Mouse (Mus musculus): Measurements from ENCODE around the gene Tekt1. TPM values are rescaled to one million over a fixed set of nuclear protein-coding genes. Genes with fewer than 3 reads are reported as not detected.
A peak's percentile ranks its signal among the peaks of the same experiment; 100 is the strongest.
"Not testable (repeated sequence)": the region's sequence is repeated elsewhere in the genome, so short reads cannot be mapped to it uniquely, and the experiment has no call there.

Tekt1 gene
- total RNA-seq, 1 experiment, result 4.0 TPM

- no peak overlapping the region for H3K4me3 ChIP-seq (ENCODE audit: insufficient read depth in 1 of 2, low read depth in 1 of 2, low read length in 2 of 2, poor library complexity in 1 of 2, severe bottlenecking in 1 of 2)
- H3K36me3 ChIP-seq (ENCODE audit: control insufficient read depth, insufficient read depth, low read length, poor library complexity, severe bottlenecking), result peaks cover 3% of the 10 kb centered on the region; the same call in 1 of the 2 replicates
- TF ChIP-seq HCFC1 (IDR thresholded peaks at IDR 0.05; ENCODE audit: borderline replicate concordance, insufficient read depth, low read length) (no peak), MAFK (IDR thresholded peaks at IDR 0.05; ENCODE audit: insufficient read depth, low read depth, low read length) (no peak), CHD2 (IDR thresholded peaks at IDR 0.05; ENCODE audit: low read depth, low read length) (no peak), ZC3H11A (IDR thresholded peaks at IDR 0.05; ENCODE audit: borderline replicate concordance, low read depth, low read length) (no peak), ZNF384 (IDR thresholded peaks at IDR 0.05; ENCODE audit: low read depth, low read length) (no peak)
- no peak overlapping the region for H3K27ac ChIP-seq (ENCODE audit: insufficient read depth, low read depth, low read length, poor library complexity, severe bottlenecking)
- H3K9me3 ChIP-seq (ENCODE audit: control insufficient read depth, insufficient read depth, low read depth, low read length), result no peaks in the 10 kb centered on the region
- no peak for DNase-seq (ENCODE audit: low read depth, low spot score)
- H3K4me1 ChIP-seq (ENCODE audit: control insufficient read depth in 2 of 2, insufficient read depth in 2 of 2, low read length in 2 of 2, poor library complexity in 1 of 2), result peaks cover 4 to 8% of the 10 kb centered on the region in 2 experiments; a peak in 1 of 4 replicates
- no peak overlapping the region for H3K9ac ChIP-seq (ENCODE audit: insufficient read depth, low read depth, low read length, poor library complexity, severe bottlenecking)
- in situ Hi-C loops (cut with MboI; ENCODE audit: low sequenced_read_pairs in 2 of 2, unreplicated experiment in 2 of 2), result loop anchor here in 1 of 2 experiments (10.0 kb wide), 1 partner anchor 216 kb away; no protein-coding TSS in a partner anchor
Measured at GRCm38 (mm10) chr11:72348563-72348962, 13.7 kb downstream of the Tekt1 start.

- no peaks in the 10 kb centered on the region for H3K9me3 ChIP-seq (ENCODE audit: control insufficient read depth, insufficient read depth, low read depth, low read length)
- H3K4me1 ChIP-seq (ENCODE audit: control insufficient read depth in 2 of 2, insufficient read depth in 2 of 2, low read length in 2 of 2, poor library complexity in 1 of 2), result peaks cover 2 to 11% of the 10 kb centered on the region in 2 experiments; a peak in 1 of 4 replicates
- in situ Hi-C loops (cut with MboI; ENCODE audit: low sequenced_read_pairs in 2 of 2, unreplicated experiment in 2 of 2), result loop anchor here in 1 of 2 experiments (10.0 kb wide), 1 partner anchor 220 kb away; no protein-coding TSS in a partner anchor
- H3K36me3 ChIP-seq (ENCODE audit: control insufficient read depth, insufficient read depth, low read length, poor library complexity, severe bottlenecking), result no peaks in the 10 kb centered on the region
- H3K9ac ChIP-seq (ENCODE audit: insufficient read depth, low read depth, low read length, poor library complexity, severe bottlenecking), result peak overlapping the region; percentile 50; the same call in 1 of the 2 replicates
- DNase-seq (ENCODE audit: low read depth, low spot score), result no peak
- H3K27ac ChIP-seq (ENCODE audit: insufficient read depth, low read depth, low read length, poor library complexity, severe bottlenecking), result no peak overlapping the region
- no peak overlapping the region for H3K4me3 ChIP-seq (ENCODE audit: insufficient read depth in 1 of 2, low read depth in 1 of 2, low read length in 2 of 2, poor library complexity in 1 of 2, severe bottlenecking in 1 of 2)
- TF ChIP-seq ZNF384 (IDR thresholded peaks at IDR 0.05; ENCODE audit: low read depth, low read length), result no peak
- TF ChIP-seq CHD2 (IDR thresholded peaks at IDR 0.05; ENCODE audit: low read depth, low read length), result no peak
- TF ChIP-seq MAFK (IDR thresholded peaks at IDR 0.05; ENCODE audit: insufficient read depth, low read depth, low read length), result no peak
- no peak for TF ChIP-seq HCFC1 (IDR thresholded peaks at IDR 0.05; ENCODE audit: borderline replicate concordance, insufficient read depth, low read length)
- no peak for TF ChIP-seq ZC3H11A (IDR thresholded peaks at IDR 0.05; ENCODE audit: borderline replicate concordance, low read depth, low read length)
Measured at GRCm38 (mm10) chr11:72344486-72344885, 17.8 kb downstream of the Tekt1 start.

- no peak overlapping the region for H3K27ac ChIP-seq (ENCODE audit: insufficient read depth, low read depth, low read length, poor library complexity, severe bottlenecking)
- no peaks in the 10 kb centered on the region for H3K36me3 ChIP-seq (ENCODE audit: control insufficient read depth, insufficient read depth, low read length, poor library complexity, severe bottlenecking)
- H3K9ac ChIP-seq (ENCODE audit: insufficient read depth, low read depth, low read length, poor library complexity, severe bottlenecking), result peak overlapping the region; percentile 50; the same call in 1 of the 2 replicates
- peaks cover 2 to 10% of the 10 kb centered on the region in 2 experiments; a peak in 1 of 4 replicates for H3K4me1 ChIP-seq (ENCODE audit: control insufficient read depth in 2 of 2, insufficient read depth in 2 of 2, low read length in 2 of 2, poor library complexity in 1 of 2)
- in situ Hi-C loops (cut with MboI; ENCODE audit: low sequenced_read_pairs in 2 of 2, unreplicated experiment in 2 of 2), result loop anchor here in 1 of 2 experiments (10.0 kb wide), 1 partner anchor 221 kb away; no protein-coding TSS in a partner anchor
- peak; percentile 71 for DNase-seq (ENCODE audit: low read depth, low spot score)
- TF ChIP-seq HCFC1 (IDR thresholded peaks at IDR 0.05; ENCODE audit: borderline replicate concordance, insufficient read depth, low read length) (no peak), ZC3H11A (IDR thresholded peaks at IDR 0.05; ENCODE audit: borderline replicate concordance, low read depth, low read length) (peak; percentile 69; the same call in 1 of the 2 replicates), MAFK (IDR thresholded peaks at IDR 0.05; ENCODE audit: insufficient read depth, low read depth, low read length) (no peak), CHD2 (IDR thresholded peaks at IDR 0.05; ENCODE audit: low read depth, low read length) (no peak), ZNF384 (IDR thresholded peaks at IDR 0.05; ENCODE audit: low read depth, low read length) (no peak)
- H3K9me3 ChIP-seq (ENCODE audit: control insufficient read depth, insufficient read depth, low read depth, low read length), result no peaks in the 10 kb centered on the region
- H3K4me3 ChIP-seq (ENCODE audit: insufficient read depth in 1 of 2, low read depth in 1 of 2, low read length in 2 of 2, poor library complexity in 1 of 2, severe bottlenecking in 1 of 2), result no peak overlapping the region
Measured at GRCm38 (mm10) chr11:72343904-72344303, 18.3 kb downstream of the Tekt1 start.

- not testable (repeated sequence) for H3K4me3 ChIP-seq (ENCODE audit: insufficient read depth in 1 of 2, low read depth in 1 of 2, low read length in 2 of 2, poor library complexity in 1 of 2, severe bottlenecking in 1 of 2)
Measured at GRCm38 (mm10) chr11:72343238-72343625, 19.0 kb downstream of the Tekt1 start.

More at GRCm38 (mm10) chr11:72343238-72343625, 19.0 kb downstream of the Tekt1 start:
- not testable (repeated sequence) for H3K4me1 ChIP-seq (ENCODE audit: control insufficient read depth in 2 of 2, insufficient read depth in 2 of 2, low read length in 2 of 2, poor library complexity in 1 of 2); H3K36me3 ChIP-seq (ENCODE audit: control insufficient read depth, insufficient read depth, low read length, poor library complexity, severe bottlenecking); H3K9ac ChIP-seq (ENCODE audit: insufficient read depth, low read depth, low read length, poor library complexity, severe bottlenecking); H3K27ac ChIP-seq (ENCODE audit: insufficient read depth, low read depth, low read length, poor library complexity, severe bottlenecking); DNase-seq (ENCODE audit: low read depth, low spot score); H3K9me3 ChIP-seq (ENCODE audit: control insufficient read depth, insufficient read depth, low read depth, low read length)
- in situ Hi-C loops (cut with MboI; ENCODE audit: low sequenced_read_pairs in 2 of 2, unreplicated experiment in 2 of 2), result loop anchor here in 1 of 2 experiments (10.0 kb wide), 1 partner anchor 222 kb away; no protein-coding TSS in a partner anchor

Measured in ES-E14 (cell line).